Mouse (Mus musculus) liver, postnatal 0 days (tissue): Measurements from ENCODE around the gene Pigp. TPM values are rescaled to one million over a fixed set of nuclear protein-coding genes. Genes with fewer than 3 reads are reported as not detected.

Source experiments
- ATAC-seq: fragments of 200-750 bp; cut with Nextera tagmentation; 2 replicates; pipeline ENCODE4 v1.8.0; 2017; ENCODE audit warnings: mild to moderate bottlenecking, moderate library complexity
- DNase-seq: peaks from one replicate; pipeline ENCODE4 v3.0.0-alpha.2; 2016
- H3K27ac ChIP-seq: fragments of 300-500 bp; sonication (generic); 2 replicates; pipeline ENCODE4 v1.5.1; 2014; ENCODE audit warnings: antibody characterized with exemption, moderate library complexity, mild to moderate bottlenecking, low read depth
- H3K27me3 ChIP-seq: fragments of 300-500 bp; sonication (generic); 2 replicates; pipeline ENCODE4 v1.6.1; 2014; ENCODE audit warnings: low read length, control low read depth, mixed read lengths; ENCODE audit not compliant: insufficient read depth
- H3K36me3 ChIP-seq: fragments of 300-500 bp; sonication (generic); replicated peaks from 2 replicates; pipeline ENCODE4 v1.6.1; 2014; ENCODE audit warnings: mild to moderate bottlenecking, control low read depth, low read length, moderate library complexity, mixed read lengths; ENCODE audit not compliant: insufficient read depth
- H3K4me1 ChIP-seq: fragments of 300-500 bp; sonication (generic); 2 replicates; pipeline ENCODE4 v1.6.1; 2014; ENCODE audit warnings: antibody characterized with exemption, mild to moderate bottlenecking, control low read depth; ENCODE audit not compliant: insufficient read depth
- H3K4me2 ChIP-seq: fragments of 300-500 bp; sonication (generic); 2 replicates; pipeline ENCODE4 v1.6.1; 2014; ENCODE audit warnings: low read depth, mild to moderate bottlenecking, low read length, moderate library complexity, mixed read lengths
- H3K4me3 ChIP-seq: fragments of 300-500 bp; sonication (generic); 2 replicates; pipeline ENCODE4 v1.5.1; 2014; ENCODE audit warnings: low read depth, low read length
- H3K9ac ChIP-seq: fragments of 300-500 bp; sonication (generic); replicated peaks from 2 replicates; pipeline ENCODE4 v1.6.1; 2014; ENCODE audit warnings: mild to moderate bottlenecking, moderate library complexity
- H3K9me3 ChIP-seq: fragments of 300-500 bp; sonication (generic); 2 replicates; pipeline ENCODE4 v1.6.1; 2016; ENCODE audit warnings: mild to moderate bottlenecking, control low read depth, low read length, mixed read lengths
- CTCF ChIP-seq: sonication (generic); IDR thresholded peaks from 2 replicates; pipeline ENCODE4 v1.5.1; 2016; ENCODE audit warnings: antibody characterized with exemption, low read depth
- EP300 ChIP-seq: IDR thresholded peaks from 2 replicates; pipeline ENCODE4 v1.6.1; 2016; ENCODE audit warnings: antibody characterized with exemption, low read depth, mild to moderate bottlenecking
- WGBS: fragments of 180-500 bp; shearing (Covaris S2); extraction: QIAGEN DNeasy Blood & Tissue Kit; methylation state at CpG from one replicate; pipeline ENCODE4 v1.1.7; 2014; ENCODE audit not compliant: insufficient replicate concordance; 5-methylcytosine and 5-hydroxymethylcytosine counted together
- polyA plus RNA-seq: library from polyadenylated mRNA; unstranded; fragments of >200 nt; fragmentation: Nextera tagmentation; extraction: Ambion mirVana; gene quantifications from 2 replicates; pipeline ENCODE4 v1.2.1, GENCODE M21; 2015

The Pigp gene
- polyA plus RNA-seq, 1 experiment from 2014 or later = 84.6 TPM

- no peak overlapping the region for H3K4me3 ChIP-seq
- WGBS = 77% methylated on average over 4 of the region's 4 CpGs
- H3K27ac ChIP-seq = no peak overlapping the region
- H3K4me1 ChIP-seq = no peaks in the 10 kb centered on the region
- ATAC-seq (no peak), DNase-seq (no peak)
- H3K9me3 ChIP-seq = no peaks in the 10 kb centered on the region
- H3K4me2 ChIP-seq = no peak overlapping the region
- H3K36me3 ChIP-seq = 0 out of 2 replicates have a peak, but pooled peaks cover 6% of the 10 kb centered on the region
- H3K9ac ChIP-seq = no peak overlapping the region
- TF ChIP-seq CTCF = no peak
- TF ChIP-seq EP300 = no peak
- H3K27me3 ChIP-seq = no peaks in the 10 kb centered on the region
Observed at GRCm38 (mm10) chr16:94402185-94402584, 30.5 kb upstream of the Pigp start.

GRCm38 (mm10) chr16:94401636-94402035 lies 30.0 kb upstream of the Pigp start:
- Histone ChIP-seq H3K4me2 (no peak overlapping the region), H3K36me3 (0 out of 2 replicates have a peak, but pooled peaks cover 6% of the 10 kb centered on the region), H3K27me3 (no peaks in the 10 kb centered on the region), H3K9ac (no peak overlapping the region), H3K27ac (no peak overlapping the region), H3K4me1 (no peaks in the 10 kb centered on the region), H3K9me3 (no peaks in the 10 kb centered on the region), H3K4me3 (no peak overlapping the region)
- TF ChIP-seq EP300 = no peak
- TF ChIP-seq CTCF = no peak
- DNase-seq (no peak), ATAC-seq (no peak)
- WGBS = 59% methylated on average over 2 of the region's 2 CpGs

GRCm38 (mm10) chr16:94399141-94399540 lies 27.5 kb upstream of the Pigp start:
- Histone ChIP-seq H3K36me3 (no peaks in the 10 kb centered on the region), H3K4me2 (no peak overlapping the region), H3K27ac (no peak overlapping the region), H3K4me1 (no peaks in the 10 kb centered on the region), H3K4me3 (no peak overlapping the region), H3K9me3 (no peaks in the 10 kb centered on the region), H3K27me3 (no peaks in the 10 kb centered on the region), H3K9ac (no peak overlapping the region)
- TF ChIP-seq CTCF = no peak
- no peak for TF ChIP-seq EP300
- 77% methylated on average over 2 of the region's 2 CpGs for WGBS
- DNase-seq = no peak
- ATAC-seq = no peak

DNA sequence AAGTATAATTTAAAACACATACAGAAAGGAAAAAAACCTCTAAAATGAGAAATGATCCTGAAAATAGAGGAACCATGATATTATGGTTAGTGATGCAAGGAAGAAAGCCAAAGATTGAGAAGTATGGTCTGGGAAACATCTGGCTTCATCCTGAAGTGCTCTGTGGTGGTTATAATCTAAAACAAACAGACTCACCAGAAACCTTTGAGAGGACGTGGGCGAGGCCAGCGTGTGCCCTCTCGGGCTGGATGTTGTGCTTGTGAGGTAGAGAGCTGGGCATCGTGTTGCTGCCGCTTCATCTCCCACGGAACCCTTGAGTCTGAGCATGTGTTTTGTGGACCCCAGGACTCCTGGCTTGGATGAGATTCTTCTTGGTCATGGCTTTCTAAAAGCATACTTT lies 25.0 kb upstream of the Pigp start:
- Histone ChIP-seq H3K4me2 (no peak overlapping the region), H3K36me3 (no peaks in the 10 kb centered on the region; the same call in 1 of the 2 replicates), H3K9me3 (no peaks in the 10 kb centered on the region), H3K27ac (no peak overlapping the region), H3K4me3 (no peak overlapping the region), H3K27me3 (no peaks in the 10 kb centered on the region), H3K9ac (no peak overlapping the region), H3K4me1 (no peaks in the 10 kb centered on the region)
- no peak for TF ChIP-seq CTCF
- no peak for TF ChIP-seq EP300
- ATAC-seq (no peak), DNase-seq (no peak)
- 49% methylated on average over 7 of the region's 7 CpGs for WGBS

- H3K27me3 ChIP-seq = no peaks in the 10 kb centered on the region
- no peaks in the 10 kb centered on the region for H3K9me3 ChIP-seq
- H3K9ac ChIP-seq = no peak overlapping the region
- TF ChIP-seq CTCF (no peak), EP300 (no peak)
- H3K27ac ChIP-seq = no peak overlapping the region
- no peak overlapping the region for H3K4me2 ChIP-seq
- ATAC-seq (peak; percentile 65; the same call in 1 of the 2 replicates), DNase-seq (no peak)
- no peak overlapping the region for H3K4me3 ChIP-seq
- no peaks in the 10 kb centered on the region for H3K4me1 ChIP-seq
- 60% methylated on average over 3 of the region's 3 CpGs for WGBS
- no peaks in the 10 kb centered on the region; the same call in 1 of the 2 replicates for H3K36me3 ChIP-seq
Observed at GRCm38 (mm10) chr16:94395051-94395450, 23.4 kb upstream of the Pigp start.

DNA sequence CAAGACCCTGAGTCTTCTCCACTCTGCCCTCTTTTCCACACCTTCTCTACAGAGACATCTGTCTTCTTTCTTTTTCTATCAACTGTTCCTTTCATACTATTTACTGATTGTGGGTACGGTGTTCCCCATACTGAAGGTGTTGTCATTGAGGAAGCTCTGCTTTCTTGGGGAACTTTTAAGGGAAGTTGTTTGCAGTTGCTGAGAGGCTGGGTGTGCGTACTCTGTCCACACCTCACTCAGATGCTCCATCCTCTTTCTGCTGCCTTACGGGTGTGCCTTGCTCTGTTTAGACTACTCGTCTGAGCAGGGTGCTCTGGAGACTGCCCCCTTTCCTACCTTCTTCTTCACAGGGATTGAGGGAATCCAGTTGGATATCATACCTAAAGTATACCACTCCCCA lies 20.7 kb upstream of the Pigp start:
- Histone ChIP-seq H3K36me3 (no peaks in the 10 kb centered on the region; the same call in 1 of the 2 replicates), H3K4me3 (no peak overlapping the region), H3K27me3 (no peaks in the 10 kb centered on the region), H3K27ac (no peak overlapping the region), H3K4me1 (no peaks in the 10 kb centered on the region), H3K9ac (no peak overlapping the region), H3K9me3 (no peaks in the 10 kb centered on the region), H3K4me2 (no peak overlapping the region)
- no peak for ATAC-seq
- 62% methylated on average over 4 of the region's 4 CpGs for WGBS
- TF ChIP-seq EP300 = no peak
- no peak for TF ChIP-seq CTCF
- no peak for DNase-seq

GRCm38 (mm10) chr16:94387690-94388089 lies 16.0 kb upstream of the Pigp start:
- Histone ChIP-seq H3K36me3 (no peaks in the 10 kb centered on the region; the same call in 1 of the 2 replicates), H3K27ac (no peak overlapping the region), H3K4me3 (no peak overlapping the region), H3K4me1 (no peaks in the 10 kb centered on the region), H3K9ac (no peak overlapping the region), H3K4me2 (no peak overlapping the region), H3K27me3 (no peaks in the 10 kb centered on the region), H3K9me3 (no peaks in the 10 kb centered on the region)
- WGBS = 78% methylated on average over 7 of the region's 7 CpGs
- DNase-seq (no peak), ATAC-seq (peak; percentile 62)
- TF ChIP-seq CTCF (no peak), EP300 (no peak)
